Mouse (Mus musculus) adrenal gland, adult 18-20 months (tissue): ENCODE measurements around the gene Msi2. TPM values are rescaled to one million over a fixed set of nuclear protein-coding genes. Genes with fewer than 3 reads are reported as not detected.
A peak's percentile ranks its signal among the peaks of the same experiment; 100 is the strongest.

Experiments used
- DNase-seq, 2 experiments: peaks; one replicate each; pipeline ENCODE4 v3.0.0; 2021 to 2022; ENCODE audit warnings: low spot score in 2 of 2
- total RNA-seq, 2 experiments: library from RNA; stranded (reverse); gene quantifications; 1 replicate in 1 of 2; 2 replicates in 1 of 2; pipeline ENCODE4 v1.2.3; 2021

Msi2 gene
- total RNA-seq, 2 experiments from 2014 or later: 196 to 204 TPM

DNA sequence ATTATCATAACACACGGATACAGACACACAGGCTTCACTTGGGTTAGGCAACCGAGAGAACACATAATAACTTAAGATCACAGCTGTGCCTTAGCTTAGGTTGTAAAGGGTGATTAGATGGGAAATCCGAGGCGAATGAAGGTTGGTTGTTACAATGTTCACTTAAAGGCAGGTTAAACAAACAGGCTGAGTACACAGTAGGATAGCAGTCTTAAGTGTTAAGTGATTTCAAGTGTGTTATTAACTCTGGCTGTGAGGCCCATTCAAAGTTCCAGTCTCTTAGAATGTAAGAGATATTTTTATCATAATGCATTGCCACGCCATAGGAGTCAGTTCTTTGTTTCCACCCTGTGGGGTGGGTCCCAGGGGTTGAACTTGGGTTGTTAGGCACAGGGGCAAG, 383.4 kb downstream of the Msi2 start:
- no peak for DNase-seq

DNA sequence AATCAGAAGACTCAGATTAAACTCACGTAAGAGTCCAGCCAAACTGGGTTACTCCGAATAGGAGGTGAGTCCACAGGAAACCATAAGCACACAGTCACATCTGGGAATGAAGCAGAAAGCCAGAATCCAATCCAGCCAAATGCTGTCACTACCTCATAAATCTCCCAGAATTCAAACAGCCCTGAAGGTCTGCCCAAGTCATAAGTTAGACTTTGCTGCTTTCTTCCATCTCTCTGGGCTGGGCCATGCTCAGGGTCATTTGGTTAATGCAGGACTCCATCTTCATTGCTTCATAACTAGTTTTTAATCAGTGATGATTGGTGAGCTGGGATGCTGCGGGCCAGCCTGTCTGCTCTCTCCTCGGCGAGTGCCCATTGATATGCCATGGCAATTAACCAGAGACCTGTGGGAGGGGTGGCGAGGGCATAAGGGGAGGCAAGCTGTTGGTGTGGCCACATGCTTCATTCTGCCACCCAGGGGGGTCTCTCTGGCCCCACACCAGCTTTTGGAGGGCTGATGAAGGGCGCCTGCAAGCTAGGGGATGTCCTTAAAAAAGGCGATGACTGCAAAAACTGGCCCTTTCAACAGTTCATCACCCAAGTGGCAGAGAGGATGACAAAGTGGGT, 385.9 kb downstream of the Msi2 start:
- DNase-seq: no peak

DNA sequence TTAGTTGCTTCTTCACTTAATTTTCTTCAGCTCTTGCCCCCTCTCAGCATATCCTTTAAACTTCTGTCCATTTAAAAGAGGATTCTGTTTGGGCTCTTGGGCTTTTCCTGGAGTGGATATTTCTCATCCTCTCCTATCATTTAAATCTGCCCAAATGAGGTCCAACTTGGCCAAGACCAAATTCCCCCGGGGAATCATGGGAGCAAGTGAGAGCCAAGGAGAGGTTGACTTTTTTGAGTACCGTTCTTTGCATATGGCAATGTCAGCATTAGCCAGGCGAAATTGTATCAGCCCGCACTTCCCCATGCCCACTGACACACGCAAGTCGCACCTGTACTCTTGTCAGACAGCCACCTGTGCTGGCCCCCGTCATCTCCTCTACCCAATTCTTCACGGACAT, 386.6 kb downstream of the Msi2 start:
- DNase-seq: no peak

DNA sequence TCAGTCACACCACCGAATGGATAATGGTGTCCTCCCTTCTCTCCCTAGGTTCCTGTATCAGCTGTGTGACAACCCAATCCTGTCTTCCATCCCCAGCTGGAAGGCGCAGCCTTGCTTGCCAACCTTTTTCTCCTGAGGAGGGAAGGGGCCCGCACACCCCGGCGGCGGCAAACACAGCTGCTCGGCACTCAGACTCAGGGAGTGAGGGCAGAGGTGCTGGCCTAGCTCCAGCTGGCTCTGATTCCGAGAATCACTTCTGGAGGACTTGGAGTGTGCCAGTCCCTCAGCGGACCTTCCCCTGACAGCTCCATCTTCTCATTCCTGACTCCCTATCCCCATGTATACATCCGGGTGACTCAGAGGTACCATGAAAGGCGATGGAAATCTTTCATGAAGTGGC, 387.5 kb downstream of the Msi2 start:
- peak; percentile 52 for DNase-seq

DNA sequence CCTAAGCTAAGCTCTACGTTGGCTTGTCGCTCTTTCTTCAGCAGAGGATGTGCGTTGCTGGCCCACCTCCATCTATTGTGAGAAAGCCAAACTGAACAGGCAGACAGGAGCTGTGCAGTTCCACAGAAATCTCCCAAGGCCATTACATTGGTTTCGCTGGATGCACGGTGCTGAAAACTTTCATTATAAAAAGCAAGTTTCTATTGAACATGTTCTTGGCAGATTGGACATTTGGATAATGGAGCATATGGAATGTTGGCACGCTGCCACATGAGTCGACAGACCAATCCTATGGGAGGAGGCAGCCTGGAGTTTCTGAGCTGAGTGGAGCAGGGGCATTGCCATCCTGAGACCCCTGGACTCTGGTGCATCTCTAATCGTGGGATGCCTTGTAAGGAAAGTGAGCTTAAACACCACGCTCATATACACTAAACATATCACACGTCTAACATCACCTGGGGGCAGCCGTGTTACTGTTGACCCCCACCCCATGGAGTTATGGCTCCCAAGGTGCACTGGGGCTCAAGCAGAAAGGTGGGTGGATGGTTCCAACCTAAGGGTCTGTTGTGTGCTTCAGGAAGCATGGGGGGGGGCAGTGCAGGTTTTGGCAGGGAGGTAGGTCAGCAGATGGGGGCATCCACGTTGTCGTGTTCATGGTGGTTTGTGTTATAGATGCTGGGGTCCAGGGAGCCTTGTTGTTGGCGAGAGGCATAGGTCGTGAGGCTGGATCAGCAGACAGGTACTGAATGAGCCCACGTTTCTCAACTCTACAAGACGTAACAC, 389.3 kb downstream of the Msi2 start:
- no peak for DNase-seq

DNA sequence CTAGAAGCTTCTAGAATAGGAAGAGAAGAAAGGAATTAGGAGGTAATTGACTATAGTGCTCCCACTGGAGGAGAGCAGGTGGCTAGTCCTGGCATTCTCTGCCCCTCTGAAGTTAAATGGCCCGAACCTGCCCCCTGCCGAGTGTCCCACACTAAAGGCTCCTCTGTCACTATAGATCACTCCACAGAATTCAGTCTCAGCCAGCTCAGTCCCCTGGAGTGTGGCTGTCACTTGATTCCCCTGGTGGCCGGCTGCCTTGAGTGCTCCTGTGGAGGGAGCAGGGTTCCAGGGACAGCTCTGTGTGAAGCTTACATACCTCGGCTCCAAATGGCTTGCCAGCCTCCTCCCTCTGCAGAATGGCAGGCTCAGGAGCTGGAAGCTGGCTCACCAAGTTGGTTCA, 391.3 kb downstream of the Msi2 start:
- DNase-seq: no peak

DNA sequence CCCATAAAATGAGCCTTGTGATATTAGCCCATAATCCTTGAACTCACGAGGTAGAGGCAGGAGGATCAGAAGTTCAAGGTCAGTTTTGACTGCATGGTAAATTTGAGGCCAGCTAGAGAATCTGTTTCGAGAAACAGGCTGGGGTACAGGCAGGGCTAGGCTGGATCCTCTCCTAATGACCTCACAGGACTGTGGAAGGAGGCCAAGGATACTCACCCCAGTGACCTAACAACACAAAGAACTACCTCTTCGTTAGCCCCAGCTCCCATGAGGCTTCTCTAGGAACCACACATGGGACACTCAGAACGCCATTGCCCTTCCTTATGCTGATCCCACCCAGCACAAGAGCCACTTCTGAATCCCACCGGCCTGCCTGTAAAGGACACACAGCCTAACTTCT, 399.5 kb downstream of the Msi2 start:
- DNase-seq: no peak

DNA sequence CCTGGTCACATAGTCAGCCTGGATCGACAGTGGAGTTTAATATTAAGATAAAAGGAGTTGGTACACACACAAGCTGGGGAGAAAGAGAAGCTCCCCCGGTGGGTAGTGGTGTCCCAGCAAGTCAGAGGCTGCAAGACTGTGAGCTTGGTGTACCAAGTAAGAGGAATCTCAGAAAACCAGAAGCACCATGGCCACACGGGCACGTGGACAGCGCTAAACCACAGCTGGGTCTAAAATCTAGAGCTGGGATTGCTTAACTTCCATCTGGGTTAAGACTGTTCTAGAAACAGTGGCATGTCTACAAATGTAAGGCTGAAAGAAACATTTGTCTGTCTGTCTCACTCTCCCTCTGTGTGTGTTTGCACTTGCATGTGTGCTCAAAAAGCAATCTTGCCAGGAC, 402.9 kb downstream of the Msi2 start:
- DNase-seq: no peak

DNA sequence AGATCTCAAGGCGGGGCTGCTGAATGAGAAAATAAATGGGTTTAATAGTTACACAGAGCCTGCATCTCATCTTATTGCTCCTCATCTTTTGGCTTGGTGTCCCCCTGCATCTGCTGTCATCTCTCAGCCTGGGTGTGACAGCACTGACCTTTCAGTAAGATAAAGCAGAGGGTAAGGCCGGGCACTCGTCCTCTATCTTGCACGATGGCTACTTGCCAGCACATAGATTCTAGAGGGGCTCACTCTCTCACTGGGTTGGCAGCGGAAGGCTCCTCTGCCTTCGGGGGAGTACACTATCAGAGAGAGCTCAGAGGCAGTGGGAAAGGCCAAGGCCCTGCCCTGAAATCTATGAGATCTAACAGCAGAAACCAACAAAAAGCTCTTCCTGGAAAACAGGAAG, 403.8 kb downstream of the Msi2 start:
- no peak for DNase-seq

DNA sequence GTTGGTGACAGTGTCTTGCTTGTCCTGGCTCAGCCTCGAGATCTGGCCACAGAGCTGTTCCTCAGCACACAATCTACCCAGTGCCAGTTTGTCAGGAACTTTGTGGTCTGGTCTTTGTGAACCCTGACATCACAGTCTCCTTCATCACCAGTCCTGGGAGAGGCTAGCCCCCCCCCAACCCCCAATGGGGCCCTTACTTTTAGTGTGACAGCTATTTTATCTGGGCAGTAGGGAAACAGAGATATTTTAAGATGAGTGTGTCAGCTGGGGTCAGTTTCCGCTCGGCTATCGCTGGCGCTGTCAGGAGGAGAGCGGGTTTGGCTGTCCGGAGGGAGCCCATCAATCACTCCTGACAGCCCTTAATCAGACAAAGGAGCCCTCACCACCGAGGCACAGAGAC, 404.8 kb downstream of the Msi2 start:
- no peak for DNase-seq

DNA sequence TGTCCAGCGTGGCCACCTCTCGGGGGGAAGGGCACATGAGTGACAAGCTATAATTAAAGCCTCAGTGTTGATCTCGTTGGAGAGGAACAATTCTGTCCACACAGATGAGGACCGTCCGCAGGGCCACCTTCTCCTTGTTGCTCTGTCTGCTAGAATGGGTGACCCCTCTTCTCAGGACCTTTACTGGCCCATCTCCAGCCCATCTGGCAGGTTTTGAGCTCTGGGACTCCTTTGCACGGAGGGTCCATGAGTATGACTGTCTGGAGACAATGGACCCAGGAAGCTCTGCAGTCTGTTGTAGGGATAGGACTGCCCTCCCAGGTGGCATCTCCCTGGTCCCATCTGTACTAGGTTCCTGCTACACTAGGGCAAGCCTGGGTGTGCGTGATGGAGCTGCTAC, 406.7 kb downstream of the Msi2 start:
- no peak for DNase-seq

DNA sequence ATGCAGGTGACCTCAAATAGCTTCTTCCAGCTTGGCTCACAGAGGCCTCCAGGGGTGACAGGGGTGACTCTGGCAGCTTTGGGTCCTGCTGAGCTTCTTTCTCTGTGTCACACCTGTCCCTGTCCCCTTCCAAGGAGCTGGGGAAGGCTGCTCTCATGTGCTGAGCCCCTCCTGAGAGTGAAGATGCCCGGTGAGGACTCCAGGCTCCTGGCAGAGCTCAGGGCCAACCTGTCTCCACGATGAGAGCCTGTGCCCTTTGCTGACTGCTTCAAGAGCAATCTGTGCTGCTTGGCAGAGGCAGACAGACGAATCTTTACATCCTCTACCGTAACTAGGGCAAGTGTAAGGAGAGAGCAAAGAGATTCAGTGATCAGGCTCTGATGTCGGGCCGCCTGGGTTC, 407.5 kb downstream of the Msi2 start:
- DNase-seq: no peak

DNA sequence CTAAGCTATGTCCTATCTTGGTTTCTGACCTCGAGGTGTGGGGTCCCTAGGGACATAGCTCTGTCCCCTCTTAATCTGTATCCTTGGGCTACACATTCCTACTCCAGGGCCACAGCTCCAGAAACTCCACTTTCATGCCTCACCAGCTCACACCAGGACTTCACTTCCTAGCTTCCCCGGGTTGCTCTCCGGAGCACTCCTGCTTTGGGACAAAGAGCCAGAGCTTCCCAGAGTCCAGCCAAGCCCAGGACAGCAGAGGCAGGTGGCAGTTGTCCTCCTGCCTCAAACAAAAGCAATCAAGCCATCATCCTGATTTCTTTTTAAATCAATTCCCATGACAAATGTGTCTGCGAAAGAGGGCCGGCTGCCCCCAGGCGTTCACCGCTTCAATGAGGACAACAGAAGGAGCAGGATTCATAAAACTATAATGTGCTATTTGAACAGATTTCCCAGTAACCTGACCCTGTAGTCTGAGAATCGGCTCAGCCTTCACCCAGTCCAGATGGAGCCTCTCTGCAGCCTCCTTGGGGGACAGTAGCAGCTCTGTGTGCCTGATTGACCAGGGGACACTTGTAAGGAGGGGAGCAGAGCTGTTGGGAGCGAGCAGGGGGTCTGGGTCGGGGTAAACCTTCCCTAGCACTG, 409.1 kb downstream of the Msi2 start:
- DNase-seq: no peak

DNA sequence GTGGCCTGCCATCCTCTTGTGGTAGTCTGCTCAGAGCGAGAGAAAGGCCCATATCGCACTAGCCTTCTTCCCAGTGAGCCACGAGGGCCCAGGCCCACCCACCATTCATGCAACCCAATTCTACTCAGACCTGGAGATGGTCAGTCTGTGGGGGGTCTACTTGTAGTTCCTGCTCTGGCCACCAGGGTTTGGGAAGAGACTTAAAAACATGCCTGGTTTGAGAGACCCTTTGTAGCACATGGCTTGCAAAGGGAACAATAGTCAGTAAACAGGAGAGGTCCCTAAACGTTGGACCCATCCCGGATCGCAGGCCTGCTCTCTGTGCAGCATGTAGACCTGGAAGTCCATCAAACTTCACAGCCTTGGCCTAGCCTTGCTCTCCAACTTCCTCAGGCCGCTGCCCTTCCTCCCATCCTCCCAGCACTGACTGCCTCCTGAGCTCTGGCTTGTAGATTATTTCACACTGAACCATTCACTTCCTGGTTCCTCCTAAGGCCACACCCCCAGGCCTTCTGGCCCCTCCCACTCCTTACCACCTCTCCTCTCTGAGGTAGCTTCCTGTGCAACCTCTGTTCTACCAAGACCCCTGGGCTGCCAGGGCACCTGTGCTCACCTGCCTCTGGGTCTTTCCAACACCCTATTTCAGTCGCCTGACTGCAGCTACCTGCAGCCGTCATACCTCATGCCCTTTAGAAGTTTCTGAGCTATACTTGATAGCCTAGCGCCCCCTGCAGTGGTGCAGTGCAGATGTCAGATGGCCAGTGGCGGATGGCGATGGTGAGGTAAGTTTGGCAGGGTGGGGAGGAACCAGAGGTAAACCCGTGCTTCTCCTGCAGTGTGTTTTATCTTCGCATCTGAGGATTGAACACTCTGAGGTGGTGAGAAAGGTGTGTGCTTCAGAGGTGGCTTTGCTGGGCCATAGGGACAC, 410.4 kb downstream of the Msi2 start:
- DNase-seq: no peak

DNA sequence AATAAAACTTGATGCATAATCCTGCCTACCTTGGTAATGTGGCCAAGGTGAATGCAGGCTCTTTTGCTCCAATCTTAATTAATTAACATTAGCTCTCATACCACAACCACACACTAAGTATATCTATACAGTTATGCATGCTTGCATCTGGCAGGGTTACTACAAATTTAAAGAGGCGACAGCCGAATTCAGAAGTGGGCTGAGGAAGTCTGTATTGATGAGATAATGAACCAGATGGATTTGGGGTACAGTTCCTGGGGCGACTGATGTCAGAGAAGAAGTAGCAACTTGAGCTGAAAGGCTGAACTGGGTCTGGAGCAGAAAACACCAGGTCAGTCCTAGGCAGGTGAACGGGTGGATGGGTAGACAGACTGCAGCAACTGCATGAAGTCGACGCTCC, 412.6 kb downstream of the Msi2 start:
- no peak for DNase-seq

DNA sequence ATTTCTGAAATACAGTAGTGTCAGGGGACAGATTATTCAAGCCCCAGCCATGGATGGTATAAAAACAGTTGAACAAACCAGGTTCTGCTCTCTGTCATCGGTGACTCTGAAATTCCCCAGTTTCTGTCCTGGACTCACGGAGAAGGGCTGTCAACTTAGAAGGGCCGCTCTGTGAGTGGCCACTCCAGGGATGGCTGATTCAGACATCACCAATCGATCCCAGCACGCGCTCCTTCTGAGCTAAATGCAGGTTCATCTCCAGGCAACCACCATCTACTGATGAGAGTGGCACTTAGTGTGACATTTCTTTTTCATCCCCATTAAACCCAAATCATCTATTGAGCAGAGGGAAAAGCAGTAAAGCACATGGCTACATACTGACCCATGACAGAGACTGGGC, 416.7 kb downstream of the Msi2 start:
- no peak for DNase-seq

DNA sequence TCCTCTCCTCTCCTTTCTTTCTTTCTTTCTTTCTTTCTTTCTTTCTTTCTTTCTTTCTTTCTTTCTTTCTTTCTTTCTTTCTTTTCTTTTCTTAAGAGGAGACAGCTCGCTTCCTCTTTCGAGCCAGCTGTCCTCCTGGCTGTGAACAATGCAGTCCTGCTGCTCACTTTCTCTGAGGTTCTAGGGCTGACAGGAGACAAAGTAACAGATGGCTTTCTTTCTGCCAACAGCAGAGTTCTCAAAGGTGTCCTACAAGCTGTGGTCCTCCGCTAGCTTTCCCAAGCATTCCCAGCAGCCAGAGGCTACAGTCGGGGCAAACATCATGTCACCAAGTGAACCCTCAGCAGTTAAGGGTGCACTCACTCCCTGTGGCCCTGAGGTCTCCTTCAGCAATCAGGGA, 419.0 kb downstream of the Msi2 start:
- DNase-seq: no peak

DNA sequence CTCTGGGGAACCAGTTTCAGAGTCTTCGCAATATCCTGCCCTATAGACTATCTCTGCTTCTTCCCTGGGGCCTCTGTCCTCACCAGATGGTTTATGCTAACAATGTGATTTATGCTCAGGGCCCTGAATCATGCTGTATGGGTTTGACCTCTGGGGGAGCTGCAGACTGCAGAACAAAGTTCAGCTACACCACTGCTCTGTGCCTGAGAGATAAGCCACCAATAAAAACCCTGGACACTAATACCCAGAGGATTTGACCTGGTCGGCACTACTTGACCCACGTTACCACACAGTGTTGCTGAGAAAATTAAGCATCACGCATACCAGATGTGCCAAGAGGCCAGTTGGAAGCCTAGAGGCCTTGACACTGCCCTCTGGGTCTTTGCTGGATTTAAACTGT, 420.8 kb downstream of the Msi2 start:
- no peak for DNase-seq

DNA sequence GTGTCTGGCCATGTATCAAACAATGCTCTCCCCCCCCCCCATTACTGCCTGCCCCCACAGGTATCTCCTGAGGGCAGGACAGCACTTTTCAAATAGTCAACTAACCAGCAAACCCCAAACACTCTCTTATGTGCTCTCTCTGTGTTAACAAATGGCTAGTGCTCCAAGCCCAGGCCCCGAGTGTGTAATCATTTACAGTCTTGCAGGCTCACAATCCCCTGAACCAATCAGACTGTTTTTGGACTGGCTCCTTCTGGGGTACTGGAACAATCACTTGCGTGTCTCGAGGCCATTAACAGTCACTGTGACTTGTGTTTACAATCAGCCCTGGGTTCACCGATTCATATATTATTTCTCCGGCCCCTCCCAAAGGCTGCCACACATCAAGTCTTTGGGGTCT, 423.0 kb downstream of the Msi2 start:
- no peak for DNase-seq

DNA sequence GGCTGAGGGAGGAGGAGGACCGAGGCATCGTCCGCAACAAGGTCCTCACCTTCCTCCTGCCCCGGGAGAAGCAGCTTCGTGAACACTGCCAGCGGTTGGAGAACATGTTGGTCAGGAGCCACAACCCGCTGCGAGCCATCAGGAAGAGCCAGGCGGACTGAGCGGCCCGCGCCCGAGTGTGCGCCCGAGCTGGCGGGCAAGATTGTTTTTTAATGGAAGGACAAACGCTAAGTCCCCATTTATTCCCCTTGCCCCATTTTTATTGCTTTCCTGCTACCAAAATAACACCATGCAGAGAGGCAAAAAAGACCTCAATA, 424.0 kb downstream of the Msi2 start:
- DNase-seq: no peak

DNA sequence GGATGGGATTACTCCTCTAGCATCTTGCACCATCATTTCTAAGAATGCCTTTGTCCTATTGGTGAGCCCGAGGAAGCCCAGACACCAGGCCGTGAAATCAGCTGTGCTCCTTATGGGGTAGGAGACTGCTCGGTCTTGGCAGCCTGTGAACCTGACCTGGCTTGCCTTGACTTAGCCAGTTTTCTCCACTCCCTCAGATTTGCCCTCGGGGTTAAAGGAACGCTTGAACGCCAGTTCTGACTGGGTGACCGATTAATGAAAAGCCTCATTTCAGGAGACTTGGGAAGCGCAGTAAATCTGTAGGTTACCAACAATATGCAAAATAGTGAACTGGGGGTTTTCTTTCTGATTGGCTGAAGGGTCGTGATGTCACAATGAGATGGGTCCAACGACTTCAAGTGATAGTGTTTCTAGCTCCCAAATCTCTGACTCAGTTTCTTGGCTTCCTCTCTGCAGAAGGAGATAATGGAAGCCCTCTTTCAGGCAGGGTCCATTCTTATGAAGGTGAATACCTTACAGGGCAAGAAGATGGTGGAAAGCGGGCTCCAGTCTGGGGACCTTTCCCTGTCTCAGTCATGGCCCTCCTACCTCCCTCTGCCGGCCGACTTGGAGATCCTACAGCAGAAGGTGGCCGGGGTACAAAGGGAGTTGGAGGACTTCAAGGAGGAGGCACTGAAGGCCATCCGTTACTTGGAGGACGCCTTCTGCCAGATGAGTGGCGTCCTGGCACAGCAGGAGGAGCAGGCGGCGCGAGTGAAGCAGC, 424.5 kb downstream of the Msi2 start, which contains the start of gene Ccdc182:
Ccdc182 (plus strand) TSS at position 428 of the 763 bp plus-strand sequence.
- DNase-seq: no peak
